Mouse (Mus musculus) liver, adult (tissue): ENCODE data around the gene Rasal1.

Experiments used
- GATA4 ChIP-seq: IDR thresholded peaks from 2 replicates; pipeline ENCODE4 v1.6.1; 2014; ENCODE audit warnings: mild to moderate bottlenecking, low read length; ENCODE audit not compliant: insufficient replicate concordance

Rasal1 gene

DNA sequence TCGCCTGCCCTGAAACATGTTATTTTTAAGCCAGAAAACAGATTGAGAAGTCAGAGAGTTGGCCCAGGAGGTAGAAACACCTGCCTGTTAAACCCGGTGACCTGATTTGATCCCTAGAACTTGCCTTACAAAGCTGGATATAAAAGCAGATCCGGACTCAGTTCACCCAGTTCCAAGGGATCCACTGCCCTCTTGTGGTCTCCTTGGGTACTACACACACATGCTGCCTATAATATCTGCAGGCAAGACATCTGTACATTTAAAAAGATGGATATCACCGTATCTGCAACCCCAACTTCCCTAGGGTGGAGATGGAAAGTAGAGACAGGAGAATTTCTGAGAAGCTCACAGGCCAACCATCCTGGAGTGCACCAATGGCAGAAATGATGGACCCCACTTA is 32.7 kb upstream of the Rasal1 start:
- TF ChIP-seq GATA4: no peak

DNA sequence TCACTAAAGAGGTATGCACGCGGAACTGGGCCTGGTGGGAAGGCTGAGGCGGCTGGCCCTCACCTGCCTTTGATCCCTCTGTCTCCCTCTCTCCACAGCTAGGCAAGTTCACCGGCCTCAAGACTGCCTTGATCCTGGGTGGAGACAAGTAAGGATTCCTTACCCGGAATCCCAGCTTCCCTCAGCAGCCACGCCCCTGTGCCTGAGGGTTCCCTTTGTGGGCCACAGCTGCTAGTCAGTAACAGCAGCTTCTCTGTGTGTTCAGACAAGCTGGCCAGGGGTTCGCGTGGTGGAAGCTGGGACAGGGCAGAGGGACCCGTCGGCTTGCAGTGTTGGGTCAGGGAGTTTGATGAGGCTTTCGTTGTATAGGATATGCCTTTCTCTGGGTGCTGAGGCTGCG is 29.8 kb upstream of the Rasal1 start:
- TF ChIP-seq GATA4: no peak

DNA sequence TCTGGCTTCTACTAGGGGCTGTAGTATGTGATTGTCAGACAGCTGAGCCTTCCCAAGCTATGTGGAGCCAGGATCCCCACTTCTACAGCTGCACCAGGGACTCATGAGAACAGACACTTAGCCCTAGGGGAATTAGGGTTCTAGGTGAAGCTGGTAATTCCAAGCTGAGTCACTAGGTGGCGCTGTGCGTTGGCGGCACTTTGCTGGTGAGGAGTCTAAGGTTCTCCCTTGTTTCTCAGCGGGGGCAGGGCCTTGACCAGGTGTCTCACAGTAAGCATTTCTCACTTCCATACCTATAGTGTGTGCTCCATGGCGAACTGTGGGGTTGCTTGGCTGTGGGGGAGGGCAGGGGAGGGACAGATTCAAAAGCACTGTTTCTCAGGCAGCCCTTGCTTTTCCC is 29.4 kb upstream of the Rasal1 start:
- TF ChIP-seq GATA4: no peak

DNA sequence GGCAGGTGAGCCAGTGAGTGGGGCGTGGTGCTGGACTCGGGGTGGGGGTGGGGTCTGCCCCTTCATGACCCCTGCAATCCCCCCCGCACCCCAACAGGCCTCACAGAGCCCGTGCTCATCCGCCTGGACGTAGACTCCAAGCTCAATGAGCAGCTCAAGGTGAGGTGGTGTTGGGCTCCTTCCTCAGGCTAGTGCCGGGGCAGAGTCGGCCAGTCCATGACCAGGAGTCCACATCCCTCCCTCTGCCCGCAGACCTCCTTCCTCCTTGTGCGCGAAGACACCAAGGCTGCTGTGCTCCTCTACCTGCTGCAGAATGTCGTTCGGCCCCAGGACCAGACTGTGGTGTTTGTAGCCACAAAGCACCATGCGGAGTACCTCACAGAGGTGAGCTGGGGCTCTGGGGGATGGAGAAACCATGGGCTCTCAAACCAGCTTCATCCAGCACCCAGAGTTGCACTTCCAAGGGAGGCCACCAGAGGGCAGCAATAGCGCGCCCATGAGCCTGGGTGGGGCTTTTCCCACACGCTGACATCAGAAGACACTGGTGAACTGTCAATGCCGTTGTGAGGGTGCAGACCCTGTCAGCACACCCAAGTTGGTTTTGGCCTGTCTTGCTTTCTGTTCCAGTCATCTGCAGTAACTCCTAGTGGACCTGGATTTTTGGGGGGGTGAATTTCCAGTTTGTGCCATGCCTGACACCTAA is 28.1 kb upstream of the Rasal1 start:
- TF ChIP-seq GATA4: no peak

DNA sequence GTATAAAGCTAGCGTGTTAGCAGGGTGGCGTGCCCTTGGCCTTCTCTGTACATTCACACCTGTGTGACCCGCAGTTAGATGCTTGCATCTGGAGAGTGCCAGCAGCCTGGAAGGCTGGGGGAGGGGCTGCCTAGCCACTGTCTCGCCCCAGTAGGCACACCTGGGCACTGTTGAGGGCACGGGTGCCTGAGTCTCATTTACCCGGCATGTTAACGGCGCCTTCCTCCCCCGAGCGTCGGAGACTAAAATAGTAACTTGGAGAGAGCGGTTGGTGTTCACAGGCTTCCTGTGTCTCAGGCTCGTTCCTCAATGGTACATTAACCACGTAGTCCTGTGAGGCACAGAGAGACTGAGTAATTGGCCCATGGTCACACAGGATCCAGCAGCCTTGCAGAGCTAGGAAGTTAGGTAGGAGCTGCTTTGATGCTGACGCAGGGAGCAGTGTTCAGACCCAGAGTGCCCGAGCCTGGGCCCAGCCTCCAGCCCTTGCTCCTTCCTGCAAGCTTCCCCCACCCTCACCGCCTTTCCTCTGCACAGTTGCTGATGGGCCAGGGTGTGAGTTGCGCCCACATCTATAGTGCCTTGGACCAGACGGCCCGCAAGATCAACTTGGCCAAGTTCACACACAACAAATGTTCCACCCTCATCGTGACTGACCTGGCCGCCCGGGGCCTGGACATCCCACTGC is 27.4 kb upstream of the Rasal1 start:
- no peak for TF ChIP-seq GATA4

DNA sequence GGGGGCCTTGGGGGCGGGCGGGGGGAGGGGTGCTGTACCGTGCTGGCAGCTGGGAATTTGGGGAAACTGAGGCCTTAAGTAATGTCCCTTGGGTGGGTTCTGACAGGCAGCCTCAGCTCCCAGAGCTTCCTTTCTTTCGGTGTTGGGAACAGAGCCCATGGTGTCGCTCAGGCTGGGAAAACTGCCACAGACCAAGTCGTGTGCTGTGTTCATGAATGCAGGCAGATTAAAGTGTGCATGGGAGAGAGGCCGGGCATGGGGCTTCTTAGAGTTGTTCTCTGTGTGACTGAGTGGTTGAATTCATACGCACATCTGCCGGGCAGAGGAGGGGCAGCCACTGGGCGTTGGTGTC is 26.8 kb upstream of the Rasal1 start:
- TF ChIP-seq GATA4: no peak

DNA sequence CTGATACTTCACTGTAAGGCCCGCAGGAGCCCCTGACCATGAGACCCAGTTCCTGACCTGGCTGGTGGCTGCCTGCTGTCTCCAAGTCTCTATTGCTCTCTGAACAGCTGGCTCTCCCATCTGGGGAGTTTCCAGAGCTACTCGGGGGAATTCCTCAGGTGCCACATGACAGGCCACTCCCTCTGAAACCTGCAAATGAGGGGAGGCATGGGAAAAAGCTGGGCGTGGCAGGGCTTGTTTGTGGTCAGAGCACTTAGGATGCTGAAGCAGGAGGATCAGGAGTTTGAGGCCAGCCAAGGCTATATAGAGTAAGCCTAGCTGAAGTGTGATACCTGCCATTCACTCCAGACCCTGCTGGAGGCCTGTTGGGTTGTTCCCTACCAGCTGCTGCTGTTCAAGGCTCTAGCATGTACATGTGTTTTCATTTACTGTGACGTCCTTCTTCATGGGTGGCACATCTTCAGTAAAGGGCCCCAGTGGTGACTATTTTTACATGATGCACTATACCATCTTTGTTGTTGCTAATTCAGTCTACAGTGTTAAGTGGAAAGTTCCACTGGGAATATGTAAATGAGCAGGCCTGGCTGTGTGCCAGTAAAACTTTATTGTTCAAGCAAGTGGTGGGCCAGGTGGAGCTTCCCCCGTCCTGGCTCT is 26.3 kb upstream of the Rasal1 start:
- no peak for TF ChIP-seq GATA4

DNA sequence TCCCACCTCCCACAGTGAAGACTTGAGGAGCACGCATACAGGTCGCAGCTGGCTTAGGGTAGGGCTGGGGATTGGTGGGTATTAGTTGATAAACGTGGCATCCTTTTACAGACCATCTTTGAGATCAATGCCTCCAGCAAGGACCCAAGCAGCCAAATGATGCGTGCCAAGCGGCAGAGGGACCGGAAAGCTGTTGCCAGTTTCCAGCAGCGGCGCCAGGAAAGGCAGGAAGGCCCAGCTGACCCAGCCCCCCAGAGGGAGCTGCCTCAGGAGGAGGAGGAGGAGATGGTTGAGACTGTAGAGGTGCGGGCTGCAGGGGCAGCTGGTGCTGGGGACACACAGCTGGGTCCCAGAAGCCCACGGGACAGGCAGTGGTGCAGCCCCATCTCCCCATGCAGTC is 24.2 kb upstream of the Rasal1 start:
- no peak for TF ChIP-seq GATA4

DNA sequence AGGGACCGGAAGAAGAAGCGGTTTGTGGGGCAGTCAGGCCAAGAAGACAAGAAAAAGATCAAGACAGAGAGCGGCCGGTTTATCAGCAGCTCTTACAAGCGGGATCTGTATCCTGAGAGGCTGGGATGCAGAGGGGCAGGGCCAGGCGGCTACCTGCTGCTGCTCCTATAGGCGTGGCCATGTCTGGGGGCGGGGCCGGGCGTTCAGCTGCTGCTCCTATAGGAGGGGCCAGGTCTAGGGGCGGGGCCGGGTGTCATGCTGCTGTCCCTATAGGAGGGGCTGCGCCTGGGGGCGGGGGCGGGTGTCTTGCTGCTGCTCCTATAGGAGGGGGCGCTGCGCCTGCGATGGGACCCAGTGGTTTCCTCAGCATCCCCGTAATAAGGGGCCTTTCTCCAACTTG is 22.2 kb upstream of the Rasal1 start:
- no peak for TF ChIP-seq GATA4

DNA sequence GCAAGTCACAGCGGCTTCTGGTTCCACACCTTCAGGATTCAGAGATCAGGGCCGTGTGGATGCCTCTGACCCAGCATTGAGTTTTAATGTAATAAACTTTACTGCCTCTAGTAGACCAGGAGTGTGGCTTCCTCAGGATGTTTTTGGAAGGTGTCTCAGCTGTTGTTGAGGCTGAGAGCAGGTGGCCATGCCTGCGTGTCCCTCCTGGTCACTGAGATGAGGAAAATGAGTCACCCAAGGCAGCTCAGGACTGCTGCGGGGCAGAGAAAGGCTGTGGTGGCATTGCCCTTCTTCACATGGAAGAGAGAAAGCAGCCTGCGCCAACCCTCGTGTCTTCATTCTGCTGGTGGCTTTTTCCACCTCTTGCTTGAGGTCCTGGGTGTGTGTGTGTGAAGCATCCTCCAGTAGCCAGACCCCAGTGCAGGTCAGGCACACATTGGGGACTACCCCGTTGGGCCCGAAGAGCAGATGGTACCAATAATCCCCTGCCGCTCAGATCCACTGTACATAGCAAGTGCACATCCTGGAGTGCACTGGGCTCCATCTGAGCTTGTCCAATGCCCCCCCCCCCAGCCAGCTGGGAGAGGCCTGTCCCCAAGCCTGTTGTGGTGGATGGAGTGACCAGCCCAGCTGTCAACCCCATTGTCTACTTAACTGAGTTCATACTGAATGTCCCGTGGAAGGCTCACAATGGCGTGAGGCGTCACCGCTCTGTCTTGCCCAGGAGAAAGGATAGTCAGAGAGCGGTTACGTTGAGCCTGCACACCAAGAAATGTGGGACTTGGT is 20.9 kb upstream of the Rasal1 start:
- TF ChIP-seq GATA4: no peak

DNA sequence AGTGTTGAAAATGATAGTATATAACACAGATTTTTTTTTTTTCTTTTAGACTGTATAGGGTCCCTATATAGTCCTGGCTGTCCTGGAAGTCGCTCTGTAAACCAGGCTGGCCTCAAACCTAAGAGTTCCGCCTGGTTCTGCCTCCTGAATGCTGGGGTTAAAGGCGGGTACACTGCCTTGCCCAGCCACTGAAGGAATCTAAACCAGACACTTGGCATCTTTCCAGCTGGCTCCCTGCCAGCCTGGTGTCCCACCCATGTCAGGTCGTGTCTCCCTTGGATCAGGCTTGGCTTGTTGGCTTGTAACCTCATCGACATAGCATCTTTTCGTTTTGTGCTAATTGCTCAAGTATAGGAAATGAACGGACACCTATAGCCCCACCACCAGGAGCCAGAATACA is 20.0 kb upstream of the Rasal1 start:
- no peak for TF ChIP-seq GATA4

DNA sequence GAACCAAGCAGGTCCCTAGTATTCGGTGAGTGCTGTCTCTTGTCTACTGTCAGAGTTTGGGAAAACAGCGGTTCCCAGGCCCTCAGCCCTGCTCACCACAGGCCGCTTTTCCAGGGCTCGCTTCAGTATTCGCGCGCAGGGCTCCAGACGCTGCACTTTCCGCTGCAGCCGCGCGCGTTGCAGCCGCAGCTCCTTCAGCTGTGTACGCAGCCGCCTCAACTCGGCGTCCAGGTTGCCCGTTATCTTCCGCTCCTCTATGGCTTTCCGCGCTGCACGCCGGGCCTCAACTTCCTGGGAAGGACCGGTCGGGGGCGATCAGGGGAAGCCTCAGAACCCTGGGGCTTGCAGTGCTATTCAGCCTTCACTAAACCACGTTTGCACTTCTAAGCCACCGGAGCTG is 17.5 kb upstream of the Rasal1 start:
- TF ChIP-seq GATA4: no peak

DNA sequence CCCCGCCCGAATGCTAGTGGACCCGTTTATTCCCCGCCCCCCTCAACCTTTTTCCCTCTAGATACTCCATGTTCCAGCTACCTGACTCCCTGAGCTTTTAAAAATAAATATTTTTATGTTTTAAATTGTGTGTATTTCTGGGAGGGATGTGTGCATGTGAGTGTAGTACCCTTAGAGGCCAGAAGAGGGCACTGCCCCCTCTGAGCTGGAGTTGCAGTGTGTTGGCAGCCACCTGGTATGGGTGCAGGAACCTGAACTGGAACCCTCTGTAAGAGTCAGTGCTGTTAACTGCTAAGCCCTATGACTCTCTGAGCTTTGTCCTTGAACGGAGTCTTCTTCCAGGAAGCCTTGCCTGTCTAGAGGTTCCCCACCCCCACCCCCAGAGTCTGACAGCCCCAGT is 16.7 kb upstream of the Rasal1 start:
- no peak for TF ChIP-seq GATA4

DNA sequence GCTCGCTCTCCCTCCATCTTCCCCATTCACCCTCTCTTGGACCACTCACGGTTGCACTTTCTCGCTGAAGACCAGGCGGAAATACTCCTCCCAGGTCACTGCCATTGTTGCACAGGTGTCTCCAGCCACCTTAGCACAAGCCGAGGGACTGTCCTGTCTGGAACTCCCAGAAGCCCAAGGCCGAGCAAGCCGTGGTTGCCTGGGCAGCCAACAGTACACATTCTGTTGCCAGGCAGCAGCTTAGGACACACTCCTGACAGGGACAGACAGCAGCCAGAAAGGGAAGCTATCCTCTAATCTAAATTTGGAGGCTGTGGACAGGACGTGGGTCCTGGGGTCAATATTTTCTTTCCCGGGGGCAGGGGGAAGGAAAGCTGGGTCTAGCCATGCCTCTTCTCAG is 14.5 kb upstream of the Rasal1 start, which contains the start of gene Cfap73:
TSS of gene Cfap73 (minus strand) at position 105 of the 400 bp plus-strand sequence.
- TF ChIP-seq GATA4: no peak

DNA sequence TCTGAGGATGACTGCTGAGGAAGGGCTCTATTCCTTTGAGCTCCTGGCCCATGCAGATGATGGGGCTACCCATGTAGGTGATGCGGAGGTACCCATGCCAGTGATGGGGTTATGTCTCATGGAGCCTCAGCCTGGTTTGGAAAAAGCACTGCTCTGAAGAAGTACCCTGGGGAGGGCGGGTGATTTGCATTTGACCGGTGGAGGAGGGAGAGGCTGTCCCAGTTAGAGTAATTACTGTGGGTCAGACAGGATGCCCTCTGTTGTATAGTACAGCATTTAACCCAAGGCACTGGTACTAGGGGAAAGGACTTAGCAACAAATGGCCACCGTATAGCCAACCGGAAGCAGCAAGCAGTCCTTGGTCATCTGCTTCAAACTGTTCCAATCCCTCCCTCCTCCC is 13.8 kb upstream of the Rasal1 start:
- TF ChIP-seq GATA4: no peak

DNA sequence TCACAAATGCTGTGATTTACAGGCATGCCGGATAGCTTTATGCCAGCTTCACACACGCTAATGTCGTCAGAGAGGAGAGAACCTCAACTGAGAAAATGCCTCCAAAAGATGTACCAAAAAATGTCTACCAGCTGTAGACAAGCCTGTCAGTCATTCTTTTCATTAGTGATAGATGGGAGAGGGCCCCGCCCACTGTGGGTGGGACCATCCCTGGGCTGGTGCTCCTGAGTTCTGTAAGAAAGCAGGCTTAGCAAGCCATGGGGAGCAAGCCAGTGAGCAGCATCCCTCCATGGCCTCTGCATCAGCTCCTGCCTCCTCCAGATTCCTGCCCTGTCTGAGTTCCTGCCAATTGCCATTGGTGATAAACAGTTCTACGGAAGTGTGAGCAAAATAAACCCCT is 13.0 kb upstream of the Rasal1 start:
- TF ChIP-seq GATA4: no peak
